Mouse (Mus musculus): ENCODE data around the gene Ackr3.

DNA sequence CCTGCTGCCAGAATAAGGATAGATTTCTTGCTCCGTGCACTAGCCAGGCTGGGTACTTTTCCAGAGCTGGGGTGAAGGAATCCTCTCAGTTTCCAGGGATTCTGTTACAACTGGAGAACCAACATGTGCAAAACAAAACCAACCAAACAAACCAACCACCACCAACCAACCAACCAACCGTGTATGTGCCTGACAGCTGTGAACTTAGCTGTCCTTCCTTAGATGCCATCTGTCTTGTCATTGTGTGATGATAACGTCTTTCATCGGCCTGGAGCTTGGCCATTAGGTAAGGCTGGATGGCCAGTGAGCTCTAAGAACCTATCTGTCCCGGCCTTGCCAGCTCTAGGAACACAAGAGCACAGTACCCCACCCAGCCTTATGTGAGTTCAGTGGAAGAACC is 16.9 kb upstream of the Ackr3 start:
- TF ChIP-seq CTCF (conservative IDR thresholded peaks at IDR 0.05 in 1 of 2, IDR thresholded peaks at IDR 0.05 in 1 of 2; ENCODE audit: low read depth in 2 of 2, low read length in 2 of 2) (no peak), KAT2A (IDR thresholded peaks at IDR 0.05; ENCODE audit: insufficient replicate concordance, low read length) (no peak)

All from CH12.LX (cell line).